Mouse (Mus musculus) liver, embryonic 14.5 days (tissue): Measurements from ENCODE around the gene Gjb6. TPM values are rescaled to one million over a fixed set of nuclear protein-coding genes. Genes with fewer than 3 reads are reported as not detected.

Experiments
- ATAC-seq: fragments of 200-750 bp; cut with Nextera tagmentation; 2 replicates; pipeline ENCODE4 v1.8.0; 2017; ENCODE audit warnings: moderate number of reproducible peaks, mild to moderate bottlenecking, moderate library complexity; ENCODE audit not compliant: insufficient read depth
- DNase-seq, 3 experiments: peaks; one replicate each; pipeline ENCODE4 v3.0.0-alpha.2; 2012 to 2013; ENCODE audit warnings: low read depth in 3 of 3, low spot score in 3 of 3
- H3K27ac ChIP-seq: fragments of 300-500 bp; sonication (generic); 2 replicates; pipeline ENCODE4 v1.5.1; 2014; ENCODE audit warnings: moderate library complexity, mild to moderate bottlenecking, control low read depth, inconsistent platforms
- H3K27me3 ChIP-seq: fragments of 300-500 bp; sonication (generic); 2 replicates; pipeline ENCODE4 v1.6.1; 2014; ENCODE audit warnings: mild to moderate bottlenecking, low read length, moderate library complexity; ENCODE audit not compliant: control insufficient read depth, insufficient read depth
- H3K36me3 ChIP-seq: fragments of 300-500 bp; sonication (generic); replicated peaks from 2 replicates; pipeline ENCODE4 v1.6.1; 2014; ENCODE audit warnings: low read depth; ENCODE audit not compliant: control insufficient read depth, insufficient read depth
- H3K4me1 ChIP-seq, 2 experiments: fragments of 200-500 bp in 1 of 2; fragments of 300-500 bp in 1 of 2; sonication (generic) in 1 of 2; replicated peaks; 2 replicates each; pipeline ENCODE4 v1.6.1; 2012 to 2014; ENCODE audit warnings: antibody characterized with exemption in 1 of 2, inconsistent platforms in 1 of 2, low read length in 1 of 2; ENCODE audit not compliant: control insufficient read depth in 2 of 2, insufficient read depth in 2 of 2
- H3K4me2 ChIP-seq: fragments of 300-500 bp; sonication (generic); 2 replicates; pipeline ENCODE4 v1.6.1; 2014; ENCODE audit warnings: low read depth, mild to moderate bottlenecking, control low read depth, moderate library complexity
- H3K4me3 ChIP-seq, 2 experiments: fragments of 200-500 bp in 1 of 2; fragments of 300-500 bp in 1 of 2; sonication (generic) in 1 of 2; 2 replicates each; pipeline ENCODE4 v1.5.1; 2012 to 2014; ENCODE audit warnings: low read depth in 2 of 2, low read length in 2 of 2, mild to moderate bottlenecking in 2 of 2, control low read depth in 1 of 2, inconsistent platforms in 1 of 2, moderate library complexity in 1 of 2; ENCODE audit not compliant: insufficient read depth in 1 of 2
- H3K9ac ChIP-seq: fragments of 300-500 bp; sonication (generic); replicated peaks from 2 replicates; pipeline ENCODE4 v1.6.1; 2014; ENCODE audit warnings: mild to moderate bottlenecking, control low read depth, moderate library complexity
- H3K9me3 ChIP-seq: fragments of 300-500 bp; sonication (generic); 2 replicates; pipeline ENCODE4 v1.6.1; 2016; ENCODE audit warnings: low read length, mixed read lengths; ENCODE audit not compliant: control insufficient read depth
- CTCF ChIP-seq: IDR thresholded peaks from 2 replicates; pipeline ENCODE4 v1.5.1; 2016; ENCODE audit warnings: antibody characterized with exemption, low read depth, control low read depth
- EP300 ChIP-seq: IDR thresholded peaks from 2 replicates; pipeline ENCODE4 v1.6.1; 2016; ENCODE audit warnings: antibody characterized with exemption, low read depth
- WGBS: fragments of 180-500 bp; shearing (Covaris S2); extraction: QIAGEN DNeasy Blood & Tissue Kit; methylation state at CpG from one replicate; pipeline ENCODE4 v1.1.7; 2014; ENCODE audit not compliant: insufficient replicate concordance; 5-methylcytosine and 5-hydroxymethylcytosine counted together
- polyA plus RNA-seq, 2 experiments: library from polyadenylated mRNA; depleted of rRNA in 1 of 2; stranded (reverse) in 1 of 2; unstranded in 1 of 2; fragments of >200 nt; fragmentation: Nextera tagmentation in 1 of 2; extraction: Ambion mirVana in 1 of 2; gene quantifications; 2 replicates each; pipeline versions ENCODE4 v1.2.1 to v1.2.3; 2012 to 2014

Gene Gjb6
- polyA plus RNA-seq, 2 experiments, result 0.06 TPM; not detected in 1

- no peak overlapping the region for H3K4me3 ChIP-seq
- TF ChIP-seq CTCF (peak; percentile 27; the same call in 1 of the 2 replicates), EP300 (no peak)
- DNase-seq, result no peak
Observed at GRCm38 (mm10) chr14:57075537-57075936, 57.9 kb downstream of the Gjb6 start.

More at GRCm38 (mm10) chr14:57075537-57075936, 57.9 kb downstream of the Gjb6 start:
- no peak overlapping the region for H3K27ac ChIP-seq
- no peaks in the 10 kb centered on the region for H3K9me3 ChIP-seq
- WGBS, result 64% methylated on average over 6 of the region's 6 CpGs
- H3K36me3 ChIP-seq, result no peaks in the 10 kb centered on the region
- no peak overlapping the region for H3K9ac ChIP-seq
- no peak overlapping the region for H3K4me2 ChIP-seq
- H3K4me1 ChIP-seq, result no peaks in the 10 kb centered on the region
- no peaks in the 10 kb centered on the region for H3K27me3 ChIP-seq
- ATAC-seq, result no peak

Other genes starting within 250 kb of the Gjb6 start
- gene Zmym2, start 247.0 kb downstream of the Gjb6 start, polyA plus RNA-seq (2012; rRNA removed), result 4.7 and 6.7 TPM in 2 replicates
- 4.7 and 6.6 TPM in 2 replicates for gene Zmym2, start 247.0 kb downstream of the Gjb6 start, polyA plus RNA-seq (2014; fragmentation: Nextera tagmentation; extraction: Ambion mirVana)
- gene Gja3, start 75.5 kb downstream of the Gjb6 start, polyA plus RNA-seq (2012; rRNA removed), result not detected in 2 replicates
- not detected in 2 replicates for gene Gja3, start 75.5 kb downstream of the Gjb6 start, polyA plus RNA-seq (2014; fragmentation: Nextera tagmentation; extraction: Ambion mirVana)
- gene Gjb2, start 28.9 kb downstream of the Gjb6 start, polyA plus RNA-seq (2012; rRNA removed), result 3.3 and 4.9 TPM in 2 replicates
- gene Gjb2, start 28.9 kb downstream of the Gjb6 start, polyA plus RNA-seq (2014; fragmentation: Nextera tagmentation; extraction: Ambion mirVana), result 11.2 and 11.7 TPM in 2 replicates
- gene Gm4491, start 17.7 kb downstream of the Gjb6 start, polyA plus RNA-seq (2012; rRNA removed), result not detected in 2 replicates
- not detected in 2 replicates for gene Gm4491, start 17.7 kb downstream of the Gjb6 start, polyA plus RNA-seq (2014; fragmentation: Nextera tagmentation; extraction: Ambion mirVana)